Mouse (Mus musculus) megakaryocyte, embryonic 14.5 days (primary cell): ENCODE data around the gene Pfas.

Experiments used
- FLI1 ChIP-seq: IDR thresholded peaks from 2 replicates; pipeline ENCODE4 v1.6.1; 2012; ENCODE audit warnings: low read length, inconsistent platforms, mixed read lengths
- GATA1 ChIP-seq: IDR thresholded peaks from 3 replicates; pipeline ENCODE4 v1.6.1; 2012; ENCODE audit warnings: mixed read lengths, low read length, inconsistent platforms, borderline replicate concordance

DNA sequence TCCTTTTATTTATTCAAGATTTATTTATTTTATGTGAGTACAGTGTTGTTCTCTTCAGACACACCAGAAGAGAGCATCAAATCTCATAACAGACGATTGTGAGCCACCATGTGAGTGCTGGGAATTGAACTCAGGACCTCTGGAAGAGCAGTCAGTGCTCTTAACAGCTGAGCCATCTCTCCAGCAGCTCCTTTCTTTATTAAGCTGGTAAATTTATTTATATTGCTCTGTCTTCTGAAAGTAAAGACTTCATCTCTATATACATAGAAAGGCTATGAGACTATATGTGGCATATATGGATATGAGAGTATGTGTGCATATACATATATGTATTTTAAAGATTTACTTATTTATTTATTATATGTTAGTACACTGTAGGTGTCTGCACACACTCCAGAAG, 1.2 kb upstream of the Pfas start:
- TF ChIP-seq GATA1 (no peak), FLI1 (no peak)
